Mouse (Mus musculus): ENCODE results near the gene Tln2. TPM values are rescaled to one million over a fixed set of nuclear protein-coding genes. Genes with fewer than 3 reads are reported as not detected.

Tln2 gene
- polyA plus RNA-seq, 1 experiment, result 0.50 TPM

- no peaks in the 10 kb centered on the region for H3K4me1 ChIP-seq (ENCODE audit: control insufficient read depth, insufficient read depth, insufficient read length)
- no peak overlapping the region for H3K4me3 ChIP-seq (ENCODE audit: extremely low read depth, insufficient read depth, insufficient read length)
- DNase-seq (ENCODE audit: low read depth in 1 of 2, low spot score in 2 of 2), result no peak
- no peaks in the 10 kb centered on the region for H3K27me3 ChIP-seq (ENCODE audit: control insufficient read depth, insufficient read depth, low read length)
- no peak overlapping the region for H3K27ac ChIP-seq (ENCODE audit: insufficient read depth, low read length)
- no peaks in the 10 kb centered on the region for H3K36me3 ChIP-seq (ENCODE audit: control insufficient read depth, insufficient read depth, low read length)
- TF ChIP-seq POLR2A (IDR thresholded peaks at IDR 0.05; ENCODE audit: low read depth, low read length) (no peak), CTCF (IDR thresholded peaks at IDR 0.05; ENCODE audit: extremely low read depth, insufficient read depth, insufficient read length, insufficient replicate concordance) (no peak)
- WGBS, result 83% methylated on average over 9 of the region's 9 CpGs
These were observed 175.4 kb downstream of the Tln2 start for GRCm38 (mm10) chr9:67384028-67384590.

GRCm38 (mm10) chr9:67380095-67380494, 179.4 kb downstream of the Tln2 start:
- WGBS, result 63% methylated on average over 5 of the region's 5 CpGs
- no peaks in the 10 kb centered on the region for H3K27me3 ChIP-seq (ENCODE audit: control insufficient read depth, insufficient read depth, low read length)
- DNase-seq (ENCODE audit: low read depth in 1 of 2, low spot score in 2 of 2), result no peak
- H3K27ac ChIP-seq (ENCODE audit: insufficient read depth, low read length), result no peak overlapping the region
- no peaks in the 10 kb centered on the region for H3K4me1 ChIP-seq (ENCODE audit: control insufficient read depth, insufficient read depth, insufficient read length)
- no peak overlapping the region for H3K4me3 ChIP-seq (ENCODE audit: extremely low read depth, insufficient read depth, insufficient read length)
- no peak for TF ChIP-seq POLR2A (IDR thresholded peaks at IDR 0.05; ENCODE audit: low read depth, low read length)
- no peak for TF ChIP-seq CTCF (IDR thresholded peaks at IDR 0.05; ENCODE audit: extremely low read depth, insufficient read depth, insufficient read length, insufficient replicate concordance)
- no peaks in the 10 kb centered on the region for H3K36me3 ChIP-seq (ENCODE audit: control insufficient read depth, insufficient read depth, low read length)

GRCm38 (mm10) chr9:67378772-67379171, 180.7 kb downstream of the Tln2 start:
- WGBS, result 92% methylated on average over 5 of the region's 5 CpGs
- H3K4me3 ChIP-seq (ENCODE audit: extremely low read depth, insufficient read depth, insufficient read length), result no peak overlapping the region
- no peaks in the 10 kb centered on the region for H3K4me1 ChIP-seq (ENCODE audit: control insufficient read depth, insufficient read depth, insufficient read length)
- TF ChIP-seq CTCF (IDR thresholded peaks at IDR 0.05; ENCODE audit: extremely low read depth, insufficient read depth, insufficient read length, insufficient replicate concordance), result no peak
- TF ChIP-seq POLR2A (IDR thresholded peaks at IDR 0.05; ENCODE audit: low read depth, low read length), result no peak
- H3K27me3 ChIP-seq (ENCODE audit: control insufficient read depth, insufficient read depth, low read length), result no peaks in the 10 kb centered on the region
- DNase-seq (ENCODE audit: low read depth in 1 of 2, low spot score in 2 of 2), result no peak
- H3K36me3 ChIP-seq (ENCODE audit: control insufficient read depth, insufficient read depth, low read length), result no peaks in the 10 kb centered on the region
- H3K27ac ChIP-seq (ENCODE audit: insufficient read depth, low read length), result no peak overlapping the region

- no peak for DNase-seq (ENCODE audit: low read depth in 1 of 2, low spot score in 2 of 2)
- H3K27ac ChIP-seq (ENCODE audit: insufficient read depth, low read length), result no peak overlapping the region
- WGBS, result 98% methylated on average over 3 of the region's 3 CpGs
- H3K27me3 ChIP-seq (ENCODE audit: control insufficient read depth, insufficient read depth, low read length), result no peaks in the 10 kb centered on the region
- TF ChIP-seq POLR2A (IDR thresholded peaks at IDR 0.05; ENCODE audit: low read depth, low read length), result no peak
- H3K36me3 ChIP-seq (ENCODE audit: control insufficient read depth, insufficient read depth, low read length), result no peaks in the 10 kb centered on the region
- no peak overlapping the region for H3K4me3 ChIP-seq (ENCODE audit: extremely low read depth, insufficient read depth, insufficient read length)
- H3K4me1 ChIP-seq (ENCODE audit: control insufficient read depth, insufficient read depth, insufficient read length), result no peaks in the 10 kb centered on the region
These were observed 191.4 kb downstream of the Tln2 start for GRCm38 (mm10) chr9:67368078-67368477.

- no peaks in the 10 kb centered on the region for H3K36me3 ChIP-seq (ENCODE audit: control insufficient read depth, insufficient read depth, low read length)
- no peak overlapping the region for H3K4me3 ChIP-seq (ENCODE audit: extremely low read depth, insufficient read depth, insufficient read length)
- WGBS, result 86% methylated on average over 10 of the region's 10 CpGs
- no peaks in the 10 kb centered on the region for H3K4me1 ChIP-seq (ENCODE audit: control insufficient read depth, insufficient read depth, insufficient read length)
- H3K27ac ChIP-seq (ENCODE audit: insufficient read depth, low read length), result no peak overlapping the region
- no peak for TF ChIP-seq POLR2A (IDR thresholded peaks at IDR 0.05; ENCODE audit: low read depth, low read length)
- no peak for TF ChIP-seq CTCF (IDR thresholded peaks at IDR 0.05; ENCODE audit: extremely low read depth, insufficient read depth, insufficient read length, insufficient replicate concordance)
- no peak for DNase-seq (ENCODE audit: low read depth in 1 of 2, low spot score in 2 of 2)
- H3K27me3 ChIP-seq (ENCODE audit: control insufficient read depth, insufficient read depth, low read length), result no peaks in the 10 kb centered on the region
These were observed 197.0 kb downstream of the Tln2 start for GRCm38 (mm10) chr9:67362511-67362910.

GRCm38 (mm10) chr9:67362053-67362452, 197.4 kb downstream of the Tln2 start:
- Histone ChIP-seq H3K27ac (ENCODE audit: insufficient read depth, low read length) (no peak overlapping the region), H3K27me3 (ENCODE audit: control insufficient read depth, insufficient read depth, low read length) (no peaks in the 10 kb centered on the region), H3K4me3 (ENCODE audit: extremely low read depth, insufficient read depth, insufficient read length) (no peak overlapping the region), H3K36me3 (ENCODE audit: control insufficient read depth, insufficient read depth, low read length) (no peaks in the 10 kb centered on the region), H3K4me1 (ENCODE audit: control insufficient read depth, insufficient read depth, insufficient read length) (no peaks in the 10 kb centered on the region)
- DNase-seq (ENCODE audit: low read depth in 1 of 2, low spot score in 2 of 2), result no peak
- TF ChIP-seq CTCF (IDR thresholded peaks at IDR 0.05; ENCODE audit: extremely low read depth, insufficient read depth, insufficient read length, insufficient replicate concordance), result no peak
- no peak for TF ChIP-seq POLR2A (IDR thresholded peaks at IDR 0.05; ENCODE audit: low read depth, low read length)
- WGBS, result 85% methylated on average over 2 of the region's 2 CpGs

GRCm38 (mm10) chr9:67361511-67361910, 198.0 kb downstream of the Tln2 start:
- H3K36me3 ChIP-seq (ENCODE audit: control insufficient read depth, insufficient read depth, low read length), result no peaks in the 10 kb centered on the region
- WGBS, result 83% methylated on average over 5 of the region's 5 CpGs
- H3K4me3 ChIP-seq (ENCODE audit: extremely low read depth, insufficient read depth, insufficient read length), result no peak overlapping the region
- DNase-seq (ENCODE audit: low read depth in 1 of 2, low spot score in 2 of 2), result no peak
- no peaks in the 10 kb centered on the region for H3K27me3 ChIP-seq (ENCODE audit: control insufficient read depth, insufficient read depth, low read length)
- H3K4me1 ChIP-seq (ENCODE audit: control insufficient read depth, insufficient read depth, insufficient read length), result no peaks in the 10 kb centered on the region
- H3K27ac ChIP-seq (ENCODE audit: insufficient read depth, low read length), result no peak overlapping the region
- TF ChIP-seq POLR2A (IDR thresholded peaks at IDR 0.05; ENCODE audit: low read depth, low read length) (no peak), CTCF (IDR thresholded peaks at IDR 0.05; ENCODE audit: extremely low read depth, insufficient read depth, insufficient read length, insufficient replicate concordance) (no peak)

Measured in spleen, adult 2 months (tissue).